Mouse (Mus musculus) lung, postnatal 10 days (tissue): ENCODE measurements around the gene Mmp7.

Experiments used
- DNase-seq: peaks from one replicate; pipeline ENCODE4 v3.0.0; 2021

Gene Mmp7

DNA sequence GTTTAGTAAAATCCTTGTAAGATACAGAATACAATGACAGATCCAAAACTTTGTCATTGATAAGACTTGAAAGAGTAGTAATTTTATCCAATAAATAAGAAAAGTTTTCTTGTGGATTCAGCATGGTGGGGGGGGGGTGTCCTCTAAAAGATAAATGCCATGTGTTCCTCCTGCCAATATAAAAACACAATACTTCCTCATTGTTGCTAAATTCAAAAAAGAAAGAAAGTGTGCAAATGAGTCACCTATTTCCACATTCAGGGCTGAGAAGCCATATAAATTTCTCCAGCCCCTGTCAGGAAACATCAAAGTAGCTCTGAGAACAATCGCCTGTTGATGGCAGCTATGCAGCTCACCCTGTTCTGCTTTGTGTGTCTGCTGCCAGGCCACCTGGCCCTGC, at the start of gene Mmp7:
Gene Mmp7 (plus strand): TSS at position 301 of the 400 bp plus-strand sequence.
- no peak for DNase-seq

DNA sequence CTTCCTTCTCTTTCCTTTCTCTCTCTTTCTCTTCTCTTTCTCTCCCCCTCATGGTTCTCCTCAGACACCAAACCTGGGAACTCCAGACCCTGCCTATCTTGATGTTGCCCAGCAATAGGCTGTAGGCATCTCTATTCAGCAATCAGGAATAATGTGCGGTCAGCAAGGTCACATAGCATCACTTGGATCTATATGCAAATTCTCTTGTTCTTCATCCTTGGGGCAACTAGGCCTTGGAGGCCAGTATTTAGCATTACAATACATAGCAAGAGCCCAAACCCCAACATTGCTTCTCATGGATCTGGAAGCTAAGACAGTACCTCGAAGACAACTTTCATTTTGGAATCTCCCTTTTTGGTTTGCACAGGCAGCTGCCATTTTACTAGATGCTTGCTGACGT, 44.0 kb upstream of the Mmp7 start:
- DNase-seq, result no peak

DNA sequence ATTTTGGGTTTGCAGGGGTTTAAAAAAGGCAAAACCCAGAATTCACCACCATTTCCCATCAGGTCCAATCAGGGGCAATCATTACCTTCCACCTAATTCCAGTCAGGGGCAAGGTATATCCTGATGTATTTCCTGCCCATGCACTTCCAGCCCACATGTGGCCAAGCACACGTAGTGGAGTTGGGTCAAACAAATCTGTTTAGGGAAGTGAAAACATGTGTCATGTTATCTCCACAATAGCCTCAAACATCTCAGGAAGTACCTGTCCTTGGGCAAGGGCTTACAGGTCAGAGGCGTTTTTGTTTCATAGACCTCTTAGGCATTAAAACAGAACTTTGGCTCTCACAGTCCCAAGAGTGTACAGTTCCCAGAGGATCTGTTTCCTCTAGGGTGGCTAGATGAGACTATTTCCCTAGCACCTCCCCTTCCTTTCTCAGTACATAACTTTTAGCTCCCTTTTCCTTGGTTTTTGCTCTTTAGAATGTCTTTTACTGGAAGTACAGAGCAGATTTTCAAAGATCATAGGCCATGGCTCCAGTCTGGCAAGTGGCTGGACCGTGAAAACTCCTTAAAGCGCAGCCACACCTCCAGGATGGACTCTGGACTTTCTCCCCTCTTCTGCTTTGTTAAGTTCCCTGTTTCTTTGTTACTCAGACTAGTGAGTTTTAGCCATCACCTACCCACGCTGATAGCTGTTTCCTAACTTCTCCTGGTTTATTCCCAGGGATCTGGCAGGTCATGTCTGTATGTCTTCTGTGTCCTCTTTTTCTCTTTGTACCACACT, 41.3 kb upstream of the Mmp7 start:
- DNase-seq, result no peak

DNA sequence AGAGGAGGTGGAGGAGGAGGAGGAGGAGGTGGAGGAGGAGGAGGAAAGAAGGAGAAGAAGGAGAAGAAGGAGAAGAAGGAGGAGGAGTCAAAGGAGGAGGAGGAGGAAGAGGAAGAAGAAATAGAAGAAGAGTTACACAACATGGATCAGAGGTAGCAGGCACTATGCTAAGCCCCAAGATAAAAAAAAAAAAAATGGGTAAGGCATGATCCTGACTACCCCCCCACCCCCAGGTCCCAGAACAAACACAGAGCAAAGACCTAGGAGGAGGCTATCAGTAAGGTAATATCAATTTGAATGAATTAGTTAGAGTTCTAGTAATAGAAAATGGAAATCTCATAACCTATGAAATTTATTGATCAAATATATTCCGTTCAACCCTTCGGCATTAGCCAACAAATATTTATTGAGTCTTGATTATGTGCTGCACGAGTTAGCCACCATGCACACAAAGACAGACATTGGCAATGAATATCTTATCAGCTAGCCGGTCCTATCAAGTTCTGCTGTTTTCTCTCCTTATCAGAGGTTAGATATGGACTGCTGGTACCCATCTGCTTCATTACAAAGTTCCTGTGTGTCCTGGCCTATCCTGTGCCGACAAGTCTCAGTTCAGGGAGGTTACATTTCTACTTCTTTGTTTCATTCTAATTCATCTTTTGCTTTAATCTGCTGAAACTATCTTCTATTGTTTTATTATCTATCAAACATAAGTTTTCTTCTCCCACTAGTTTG, 39.4 kb upstream of the Mmp7 start:
- DNase-seq, result no peak

DNA sequence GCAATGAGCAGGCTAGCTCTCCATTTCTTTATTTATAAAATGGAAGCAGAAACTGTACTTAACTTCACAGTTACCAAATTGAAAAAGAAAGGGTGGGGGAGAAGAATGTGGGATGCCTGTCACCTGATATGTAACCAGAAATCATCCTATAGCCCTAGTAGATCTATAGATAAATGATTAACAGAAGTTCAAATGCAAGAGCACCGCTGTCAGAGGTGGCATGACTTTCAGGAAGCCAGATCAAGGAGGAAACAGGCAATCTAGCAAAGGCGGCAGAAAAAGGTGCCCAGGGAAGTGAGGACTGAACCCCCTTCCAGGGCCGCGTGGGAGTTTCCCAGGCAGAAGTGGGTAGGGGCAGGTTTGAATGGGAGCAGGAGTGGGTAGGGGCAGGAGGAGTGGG, 33.9 kb upstream of the Mmp7 start:
- DNase-seq, result no peak

DNA sequence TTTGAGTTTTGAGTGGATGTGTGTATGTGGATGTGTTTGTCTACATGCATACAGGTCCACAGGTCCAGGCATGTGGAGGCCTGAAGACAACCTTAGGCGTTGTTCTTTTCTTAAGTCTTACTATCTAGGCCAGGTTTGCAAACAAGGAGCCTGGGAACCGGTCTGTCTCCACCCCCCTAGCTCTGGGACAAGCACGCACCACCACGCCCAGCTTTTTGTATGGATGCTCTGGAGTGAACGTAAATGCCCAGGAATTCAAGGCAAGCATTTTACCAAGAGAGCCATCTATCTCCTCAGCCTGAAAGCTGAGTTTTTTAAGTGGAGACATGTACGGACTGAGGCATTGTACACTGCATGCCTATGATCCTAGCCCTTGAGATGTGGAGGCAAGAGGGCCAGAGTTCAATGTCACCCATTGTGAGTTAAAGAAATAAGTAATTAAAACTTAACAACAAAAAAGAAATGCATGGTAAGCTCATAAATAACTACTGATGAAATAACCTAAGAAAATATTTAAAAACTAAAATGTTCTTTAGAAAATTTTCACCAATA, 32.3 kb upstream of the Mmp7 start:
- no peak for DNase-seq

DNA sequence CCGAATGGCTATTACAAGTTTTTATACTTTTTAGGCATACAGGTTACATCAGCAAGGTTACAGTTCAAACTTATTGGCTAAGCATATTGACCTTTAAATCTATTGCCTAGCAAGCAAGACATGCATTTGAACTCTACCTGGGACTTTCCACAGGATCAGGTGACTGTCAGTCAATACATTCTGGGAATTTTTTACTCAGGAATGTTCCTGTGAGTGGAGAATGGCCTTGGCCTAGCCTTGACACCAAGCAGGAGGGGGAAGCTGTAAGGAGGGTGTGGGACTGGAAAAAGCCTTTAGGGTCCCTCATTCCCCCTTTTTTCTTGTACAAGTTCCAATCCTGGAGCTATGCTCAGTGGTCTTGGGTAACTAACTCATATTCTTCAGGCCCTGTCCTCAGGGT, 30.5 kb upstream of the Mmp7 start:
- no peak for DNase-seq

DNA sequence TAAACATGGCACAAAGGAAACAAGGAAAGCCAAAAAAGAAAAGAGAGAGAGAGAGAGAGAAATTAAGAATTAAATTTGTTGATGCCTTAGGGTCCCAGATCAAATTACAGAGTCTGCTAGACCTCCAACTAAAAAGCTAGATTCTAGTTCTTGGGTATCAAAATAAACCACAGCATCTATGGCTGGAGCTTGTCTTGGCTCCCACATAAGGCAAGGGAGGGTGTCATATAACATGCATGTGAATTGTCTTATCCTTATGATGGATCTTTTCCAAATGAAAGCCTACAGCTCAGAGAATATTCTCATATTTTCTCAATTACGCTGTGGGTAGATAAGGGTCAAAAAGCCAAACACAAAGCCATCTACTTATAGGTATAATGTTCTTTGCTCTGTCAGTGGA, 22.2 kb upstream of the Mmp7 start:
- no peak for DNase-seq

DNA sequence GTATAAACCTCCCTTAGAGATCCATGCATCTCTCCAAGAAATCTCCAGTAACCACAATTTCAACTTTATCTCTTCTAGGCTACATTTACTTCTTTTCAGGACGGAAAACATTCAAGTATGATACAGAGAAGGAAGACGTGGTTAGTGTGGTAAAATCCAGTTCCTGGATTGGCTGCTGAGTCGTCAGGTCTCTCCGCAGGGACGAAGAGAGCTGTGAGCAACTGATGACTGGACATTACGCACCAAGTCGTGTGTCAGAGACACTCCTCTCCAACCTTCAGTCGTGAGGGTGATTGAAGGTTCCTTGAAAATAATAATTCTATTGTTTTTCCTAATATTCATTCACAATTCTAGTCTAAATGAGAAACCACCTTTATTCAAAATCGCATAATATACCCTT, 18.9 kb upstream of the Mmp7 start:
- no peak for DNase-seq

DNA sequence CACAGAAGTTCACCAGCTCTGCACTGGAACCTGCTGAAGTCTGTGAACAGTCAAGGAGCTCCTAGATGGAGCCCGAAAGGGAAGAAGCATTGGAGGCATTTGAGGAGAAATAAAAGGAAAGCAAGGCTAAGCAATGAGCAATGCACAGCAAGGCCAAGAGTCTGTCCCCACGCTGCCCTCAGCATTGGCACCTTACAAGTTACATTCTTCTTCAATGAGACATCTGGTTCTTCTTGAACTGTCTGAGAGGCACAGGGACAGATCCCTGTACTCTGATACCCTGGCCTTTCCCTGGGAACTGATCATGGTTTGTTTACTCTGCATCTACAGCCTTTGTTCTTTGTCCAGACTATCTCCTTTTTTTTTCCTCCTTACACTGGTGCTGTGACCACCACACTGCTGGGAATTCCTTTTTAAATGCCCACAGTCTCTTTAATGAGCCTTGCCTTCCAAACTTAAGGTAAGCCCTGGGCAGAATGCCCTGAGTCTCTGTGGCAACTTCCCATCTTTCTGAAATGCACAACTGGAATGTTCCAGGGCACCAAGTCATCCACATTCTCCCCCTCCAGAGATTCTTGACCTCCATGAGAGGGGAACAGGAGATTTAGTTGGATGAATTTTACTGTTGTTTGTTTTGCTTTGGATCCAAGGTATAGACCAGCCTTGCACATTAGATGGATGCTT, 13.6 kb upstream of the Mmp7 start:
- DNase-seq, result no peak

DNA sequence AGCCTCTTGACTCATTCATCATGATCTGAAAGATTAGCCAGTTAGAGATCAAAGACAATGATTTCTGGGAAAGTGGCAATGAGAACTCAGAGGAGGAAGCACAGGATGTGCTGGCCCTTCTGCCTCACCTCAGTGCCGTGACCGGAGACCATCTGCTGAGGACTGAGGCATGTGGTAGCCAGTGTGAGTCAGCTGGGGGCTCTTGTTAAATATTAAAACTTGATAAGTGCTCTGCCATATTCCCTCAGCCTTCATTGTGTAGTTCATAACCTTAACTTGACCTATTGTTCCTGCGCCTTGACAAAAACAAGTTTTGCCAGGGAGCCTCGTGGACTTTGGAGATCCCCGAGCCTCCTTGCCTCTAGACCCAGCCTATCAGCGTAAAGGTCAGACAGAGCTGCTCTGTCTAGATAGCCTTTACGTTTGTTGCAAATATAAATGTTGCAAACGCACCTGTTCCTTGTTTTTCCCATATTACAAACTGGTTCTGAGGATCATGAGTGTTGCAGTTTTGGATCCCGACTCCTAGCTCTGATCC, 9.7 kb upstream of the Mmp7 start:
- DNase-seq, result no peak

DNA sequence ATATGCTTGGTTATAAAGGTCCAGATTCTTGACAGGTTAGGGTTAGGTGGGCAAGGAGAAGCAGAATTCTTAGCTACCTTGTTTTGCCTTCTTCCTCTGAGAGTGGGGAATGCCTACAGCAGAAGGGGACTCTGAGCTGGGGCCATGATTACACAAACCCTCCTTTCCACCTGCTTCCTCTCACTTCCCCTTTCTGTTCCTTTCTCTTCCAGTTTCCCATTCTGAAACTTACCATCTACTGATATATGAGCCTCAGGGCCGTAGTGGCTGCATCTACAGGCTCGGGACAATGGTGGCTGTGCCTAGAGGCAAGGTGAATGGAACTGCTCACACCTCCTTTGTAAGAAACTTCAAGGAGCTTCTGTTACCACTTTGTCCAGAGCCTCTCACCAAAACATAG, 5.9 kb upstream of the Mmp7 start:
- DNase-seq, result no peak

DNA sequence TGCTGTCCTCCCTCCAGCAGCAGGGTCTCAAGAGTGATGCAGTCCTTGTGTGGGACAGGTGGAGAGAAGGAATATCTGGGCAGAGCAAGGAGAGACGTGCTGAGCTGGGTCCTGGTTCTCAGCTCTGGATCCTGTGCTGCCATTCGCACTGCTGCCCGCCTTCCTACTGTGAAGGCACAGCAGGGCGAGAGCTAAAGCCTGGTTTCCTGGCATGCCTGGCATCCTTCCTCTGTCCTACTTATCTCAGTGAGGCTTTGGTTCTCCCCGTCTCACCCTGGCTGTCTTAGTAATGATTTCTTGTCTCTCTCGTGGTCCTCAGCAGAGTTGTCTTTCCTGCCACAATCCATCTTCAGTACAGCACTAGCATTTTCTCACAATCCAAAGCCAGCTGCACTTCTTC, 2.1 kb upstream of the Mmp7 start:
- DNase-seq, result no peak

DNA sequence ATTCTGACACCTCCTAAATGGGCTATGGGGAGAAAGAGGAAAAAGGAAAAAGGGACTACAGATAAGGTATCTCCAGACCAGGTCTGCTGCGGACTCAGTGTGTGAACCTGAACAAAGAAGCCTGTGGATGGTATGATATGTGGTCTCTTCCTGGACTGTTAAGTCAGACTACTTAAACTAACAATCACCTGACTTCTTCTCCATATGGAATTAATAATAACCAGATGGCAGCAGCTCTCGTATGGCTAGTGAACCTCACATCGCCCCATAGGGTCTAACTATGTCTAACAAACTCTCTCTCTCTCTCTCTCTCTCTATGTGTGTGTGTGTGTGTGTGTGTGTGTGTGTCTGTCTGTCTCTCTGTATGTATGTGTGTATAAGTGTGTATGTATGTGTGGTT, 2.1 kb downstream of the Mmp7 start:
- DNase-seq, result no peak

DNA sequence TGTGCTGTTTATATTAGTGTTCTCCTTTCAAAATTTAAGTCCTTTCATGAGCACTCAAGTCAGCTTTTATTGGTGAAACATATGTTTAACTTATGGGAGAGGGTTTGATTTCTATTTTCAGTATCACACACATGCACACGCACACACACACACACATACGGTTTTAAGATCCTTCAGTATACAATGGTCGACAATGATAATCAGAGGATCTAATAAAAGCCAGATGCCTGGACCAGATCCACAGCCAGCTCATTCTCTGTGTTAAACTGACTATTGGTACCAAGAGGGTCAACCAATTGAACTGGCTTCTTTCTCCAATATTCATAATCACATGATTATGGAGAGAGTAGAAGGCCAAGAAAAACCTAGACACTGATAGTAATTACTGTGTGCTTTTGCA, 3.8 kb downstream of the Mmp7 start:
- no peak for DNase-seq

DNA sequence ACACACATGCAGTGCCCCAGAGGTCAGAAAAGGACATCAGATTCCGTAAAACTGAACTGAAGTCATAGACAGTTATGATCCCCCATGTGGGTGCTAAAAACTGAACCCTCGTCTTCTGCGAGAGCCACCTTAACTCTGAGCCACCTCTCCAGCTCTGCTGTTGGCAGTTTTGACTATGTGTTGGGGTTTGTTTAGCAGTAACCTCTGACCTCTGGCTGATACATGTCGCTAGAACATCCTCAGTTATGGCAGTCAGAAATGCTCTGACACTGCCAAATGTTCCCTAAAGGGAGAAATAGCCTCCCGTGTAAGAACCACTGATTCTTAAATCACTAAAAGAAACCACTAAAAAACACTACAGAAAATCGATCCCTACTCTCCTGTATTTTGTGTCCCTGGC, 16.8 kb downstream of the Mmp7 start:
- peak; percentile 64 for DNase-seq

DNA sequence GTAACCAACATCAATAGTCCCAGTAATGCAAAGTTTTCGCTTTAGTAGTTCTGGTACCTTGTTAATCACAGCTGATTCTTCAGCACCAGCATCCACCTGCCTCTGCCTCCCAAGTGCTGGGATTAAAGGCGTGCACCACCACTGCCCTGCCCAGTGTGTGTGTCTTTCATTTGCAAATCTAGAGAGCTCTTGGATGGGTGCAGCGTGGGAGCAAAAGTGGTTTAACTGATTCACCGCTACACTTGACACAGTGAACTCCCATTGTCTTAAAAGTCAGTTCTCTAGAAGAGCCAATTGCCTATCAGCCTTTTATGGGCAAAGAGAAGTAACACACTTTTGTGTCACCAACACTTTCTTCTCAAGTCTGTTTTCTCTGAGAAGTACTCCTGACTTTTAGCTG, 19.3 kb downstream of the Mmp7 start:
- no peak for DNase-seq

DNA sequence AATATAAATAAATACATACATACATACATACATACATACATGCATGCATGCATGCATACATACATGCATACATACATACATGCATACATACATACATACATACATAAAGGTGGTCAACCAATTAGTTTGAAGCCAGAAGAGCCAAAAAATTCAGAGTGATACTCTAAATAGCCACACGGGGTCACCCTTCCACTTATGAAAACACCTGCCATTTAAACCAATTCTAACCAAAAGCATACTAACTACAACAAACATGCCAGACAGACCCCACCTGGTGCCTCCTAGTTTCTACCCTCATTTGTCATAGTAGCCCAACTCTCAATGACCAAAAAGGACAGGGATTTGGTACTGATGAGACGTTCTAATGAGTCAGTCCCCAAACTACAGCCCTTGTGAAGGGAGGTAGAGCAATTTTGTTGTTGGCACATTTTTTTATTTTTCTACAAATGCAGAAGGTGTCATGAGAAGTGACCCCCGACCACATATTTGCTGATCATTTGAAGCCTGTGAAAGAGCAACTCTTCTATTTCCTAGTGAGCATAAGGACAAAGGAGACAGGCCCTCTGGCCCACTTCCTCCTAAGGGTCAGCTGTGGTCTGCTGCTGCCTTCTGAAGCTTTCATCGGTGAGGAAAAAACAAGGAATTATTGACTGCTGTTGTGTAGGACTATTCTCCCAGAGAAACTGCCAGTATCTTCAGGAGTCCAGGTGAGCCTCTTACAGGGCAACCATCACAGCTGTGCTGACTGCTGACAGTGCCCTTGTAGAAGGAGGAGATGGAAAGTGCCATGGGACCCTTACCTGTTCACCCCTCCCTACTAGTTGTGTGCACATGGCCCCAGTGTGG, 22.4 kb downstream of the Mmp7 start:
- peak; percentile 55 for DNase-seq

DNA sequence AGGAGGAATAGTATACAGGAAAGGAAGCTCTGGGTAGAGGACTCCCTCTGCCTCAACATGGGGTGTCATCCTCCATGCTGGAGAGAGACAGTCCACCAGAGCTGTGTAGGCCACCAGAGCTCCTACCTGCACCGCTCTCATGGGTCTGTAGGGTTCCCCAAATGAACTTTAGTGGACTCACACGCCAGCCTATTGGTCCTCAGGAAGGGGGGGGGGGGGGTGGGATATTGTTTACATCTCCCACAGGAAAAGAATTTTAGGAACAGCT, 23.0 kb downstream of the Mmp7 start:
- DNase-seq, result no peak

DNA sequence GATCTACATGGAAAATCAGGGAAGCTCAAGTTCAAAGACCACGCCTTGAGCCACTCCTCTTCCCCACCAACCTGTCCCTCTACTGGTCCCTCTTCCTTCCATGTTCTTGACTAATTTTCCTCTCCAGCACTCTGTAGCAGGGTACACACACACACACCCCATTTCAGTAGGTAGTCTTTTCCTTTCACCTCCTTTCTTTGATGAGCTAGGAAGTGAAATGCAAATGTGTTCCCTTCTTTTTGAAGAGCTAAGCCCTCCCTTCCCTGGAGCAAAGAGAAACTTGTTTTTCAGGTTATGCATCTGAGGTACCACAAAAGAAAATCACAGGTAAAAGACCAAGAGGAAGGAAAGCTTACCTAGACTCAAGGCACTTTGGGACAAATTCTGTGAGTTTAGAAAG, 29.7 kb downstream of the Mmp7 start:
- DNase-seq, result no peak

DNA sequence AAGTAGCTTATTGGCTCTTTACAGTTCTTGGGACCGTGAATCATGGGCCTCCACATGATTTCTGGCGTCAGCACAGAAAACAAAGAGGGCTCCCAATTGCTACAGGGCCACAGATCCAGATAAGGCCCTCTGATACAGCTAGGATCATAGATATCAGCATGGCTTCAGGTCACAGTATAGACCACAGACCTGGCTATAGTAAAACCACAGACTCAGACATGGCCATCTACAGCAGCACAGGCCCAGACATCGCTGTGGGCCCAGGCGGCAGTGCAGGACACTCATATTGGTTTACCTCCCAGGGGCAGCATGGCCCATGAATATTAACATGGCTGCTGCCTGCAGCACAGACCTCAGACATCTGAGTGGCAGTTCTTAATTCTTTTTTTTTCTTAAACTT, 37.1 kb downstream of the Mmp7 start:
- DNase-seq, result no peak

DNA sequence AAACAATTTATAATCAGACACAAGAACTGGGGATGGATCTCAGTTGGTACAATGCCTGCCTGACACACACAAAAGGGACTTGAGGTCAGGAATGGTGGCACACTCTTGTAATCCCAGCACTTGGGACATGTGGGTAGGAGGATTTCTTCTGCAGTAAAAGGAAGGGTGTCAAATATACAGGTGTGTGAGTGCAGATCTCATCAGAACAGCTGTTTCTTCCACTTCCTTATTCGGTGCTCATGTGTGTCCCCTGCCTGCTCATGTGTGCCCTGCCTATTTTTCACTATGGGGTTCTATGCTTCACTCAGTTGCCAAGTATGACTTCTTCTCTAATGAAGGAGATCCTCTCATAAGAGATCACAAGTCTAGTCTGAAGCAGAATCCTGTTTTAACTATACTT, 50.8 kb downstream of the Mmp7 start:
- no peak for DNase-seq

DNA sequence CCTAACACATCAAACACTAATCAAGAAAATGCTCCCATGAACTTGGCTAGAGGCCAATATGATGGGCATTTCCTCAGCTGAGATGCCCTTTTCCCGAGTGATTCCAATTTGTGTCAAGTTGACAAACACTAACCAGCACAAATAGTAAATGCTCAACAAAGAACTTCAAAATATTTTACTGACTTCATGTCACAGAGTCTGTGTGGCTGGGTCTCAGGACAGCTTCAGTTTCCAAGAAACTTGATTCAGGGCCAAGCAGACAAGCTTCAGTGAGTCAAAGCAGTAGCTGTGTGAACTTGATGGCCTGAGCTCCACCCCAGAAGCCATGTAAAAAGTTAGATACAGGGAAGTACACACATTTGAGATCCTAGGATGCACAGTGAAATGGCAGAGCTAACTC, 52.3 kb downstream of the Mmp7 start:
- DNase-seq, result no peak
